Mouse (Mus musculus): ENCODE measurements at regions not wholly inside any gene's neighbourhood (a gene's known extent, or its start where the extent isn't known, plus 50 kb on each side); places are given as distances from the start of the nearest gene placed in this dataset.

GRCm38 (mm10) chr6:127269021-127269420 is 117.0 kb upstream of the Ccnd2 start:
- TF ChIP-seq CTCF (IDR thresholded peaks at IDR 0.05; ENCODE audit: insufficient read depth, low read depth, low read length) (no peak), POLR2A (IDR thresholded peaks at IDR 0.05; ENCODE audit: insufficient read depth, low read depth, low read length) (no peak)
